In the genomic region with DNA sequence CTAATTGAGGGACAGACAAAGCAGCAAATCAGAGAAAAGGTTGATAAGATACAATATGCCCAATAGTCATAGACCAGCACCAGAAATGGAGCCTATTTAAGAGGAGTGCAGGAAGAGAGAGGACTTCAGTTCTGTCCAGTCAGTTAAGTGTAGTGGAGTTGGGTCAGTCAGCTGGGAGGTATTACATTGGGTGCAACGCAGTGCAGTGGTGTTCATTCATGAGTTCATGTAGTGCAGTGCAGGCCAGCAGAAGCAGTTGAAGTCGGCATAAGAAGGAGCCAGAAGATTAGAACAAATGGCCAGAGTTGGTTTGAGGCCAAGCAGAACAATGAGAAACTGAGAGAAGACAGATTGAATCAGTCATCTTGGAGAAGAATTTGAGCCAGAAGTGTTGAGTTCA, we compare ENCODE assay signal across 24 mouse cellular contexts.
A peak's percentile ranks its signal among the peaks of the same experiment; 100 is the strongest.
DNase-seq lines count a peak whose midpoint lies in the region; ATAC-seq lines count a peak whose summit lies in the region.
"Had no signal": no experiment of that assay in that cellular context is flagged by ENCODE, and none has a peak within 500 bp of the region (broad histone marks: within the 10 kb centered on the region; RNA-seq: fewer than 3 reads in every experiment).

No protein-coding gene starts in this region.

- no peaks in the 10 kb centered on the region for H3K4me1 ChIP-seq in heart, embryonic 10.5 days
- H3K4me1 ChIP-seq in kidney, embryonic 15.5 days = no peaks in the 10 kb centered on the region
- H3K4me1 ChIP-seq: forebrain, embryonic 10.5 days; forebrain, embryonic 13.5 days; heart, embryonic 13.5 days had no signal

- no peaks in the 10 kb centered on the region for H3K9me3 ChIP-seq in heart, embryonic 10.5 days
- H3K9me3 ChIP-seq in kidney, embryonic 15.5 days (replicated peaks) = no peaks in the 10 kb centered on the region
- H3K9me3 ChIP-seq: forebrain, embryonic 10.5 days; forebrain, embryonic 13.5 days; G1E; heart, embryonic 13.5 days had no signal

- no peak overlapping the region for H3K9ac ChIP-seq in kidney, embryonic 15.5 days
- H3K9ac ChIP-seq: forebrain, embryonic 13.5 days; heart, embryonic 13.5 days; hindbrain, embryonic 14.5 days had no signal

- peak; percentile 79 for ATAC-seq in kidney, embryonic 15.5 days (replicated peaks; ENCODE audit: low FRiP score)
- ATAC-seq: forebrain, embryonic 13.5 days; forebrain, embryonic 16.5 days; hindbrain, postnatal 0 days; Patski had no signal

- DNase-seq in heart, postnatal 10 days = peak; percentile 9 to 15
- DNase-seq in heart, embryonic 10.5 days (ENCODE audit: low spot score) = no peak
- DNase-seq in kidney, adult 8-10 months = no peak
- DNase-seq in kidney, postnatal 10 days = peak; percentile 40
- DNase-seq in kidney, adult 18-20 months = no peak
- DNase-seq: adrenal gland, postnatal 10 days; adrenal gland, postnatal 36 days; B cell, adult 2 months; cerebellum, adult 18-20 months; cerebellum, adult 9-10 months; cerebellum, postnatal 14 days; gastrocnemius, postnatal 10 days; gastrocnemius, postnatal 36 days; heart, postnatal 36 days had no signal

- intact Hi-C loops in heart, postnatal 10 days (cut with DNase I) = no loop called here

- H3K4me2 ChIP-seq in kidney, embryonic 15.5 days = no peak overlapping the region
- H3K4me2 ChIP-seq: forebrain, embryonic 13.5 days; heart, embryonic 13.5 days; hindbrain, embryonic 14.5 days had no signal

- H3K36me3 ChIP-seq in heart, embryonic 10.5 days = no peaks in the 10 kb centered on the region
- no peaks in the 10 kb centered on the region for H3K36me3 ChIP-seq in kidney, embryonic 15.5 days
- H3K36me3 ChIP-seq: forebrain, embryonic 10.5 days; G1E; heart, embryonic 13.5 days had no signal

- 72% methylated on average over 2 of the region's 2 CpGs for WGBS in heart, embryonic 10.5 days
- 40% methylated on average over 2 of the region's 2 CpGs for WGBS in kidney, embryonic 15.5 days

- no peaks in the 10 kb centered on the region for H3K27me3 ChIP-seq in heart, embryonic 10.5 days (ENCODE audit: insufficient read depth, poor library complexity, severe bottlenecking)
- no peaks in the 10 kb centered on the region for H3K27me3 ChIP-seq in kidney, embryonic 15.5 days
- H3K27me3 ChIP-seq: CH12.LX; forebrain, embryonic 13.5 days; heart, embryonic 13.5 days; Patski had no signal

- no peak overlapping the region for H3K4me3 ChIP-seq in heart, embryonic 10.5 days
- H3K4me3 ChIP-seq in kidney, embryonic 15.5 days (replicated peaks) = no peak overlapping the region
- H3K4me3 ChIP-seq: forebrain, embryonic 10.5 days; forebrain, embryonic 13.5 days; heart, embryonic 13.5 days had no signal

- no peak overlapping the region for H3K27ac ChIP-seq in heart, embryonic 10.5 days
- no peak overlapping the region for H3K27ac ChIP-seq in kidney, embryonic 15.5 days
- H3K27ac ChIP-seq: forebrain, embryonic 10.5 days; forebrain, embryonic 13.5 days; heart, embryonic 13.5 days; hindbrain, embryonic 14.5 days; hindbrain, postnatal 0 days had no signal

Comparison
In these comparisons a context has a peak if more than half of its experiments do, and no peak if none do; other contexts are left out.
1. DNase-seq: peak in heart, postnatal 10 days (2 of 2) and kidney, postnatal 10 days (single experiment); none in heart, embryonic 10.5 days (single experiment), kidney, adult 8-10 months (0 of 2) and kidney, adult 18-20 months (single experiment).